Mouse (Mus musculus) limb, embryonic 12.5 days (tissue): ENCODE measurements around the gene Ttll7. TPM values are rescaled to one million over a fixed set of nuclear protein-coding genes. Genes with fewer than 3 reads are reported as not detected.

Experiments used
- ATAC-seq: fragments of 200-750 bp; cut with Nextera tagmentation; 2 replicates; pipeline ENCODE4 v1.8.0; 2017; ENCODE audit warnings: low read depth, moderate TSS enrichment; ENCODE audit not compliant: insufficient number of reproducible peaks, insufficient read depth, low FRiP score, low TSS enrichment
- H3K27ac ChIP-seq: fragments of 300-500 bp; sonication (generic); 2 replicates; pipeline ENCODE4 v1.5.1; 2016; ENCODE audit warnings: mild to moderate bottlenecking, moderate library complexity
- H3K27me3 ChIP-seq: fragments of 300-500 bp; sonication (generic); 2 replicates; pipeline ENCODE4 v1.6.1; 2016; ENCODE audit warnings: mild to moderate bottlenecking, moderate library complexity
- H3K36me3 ChIP-seq: fragments of 300-500 bp; sonication (generic); 2 replicates; pipeline ENCODE4 v1.6.1; 2016; ENCODE audit warnings: mild to moderate bottlenecking, moderate library complexity
- H3K4me1 ChIP-seq: fragments of 300-500 bp; sonication (generic); replicated peaks from 2 replicates; pipeline ENCODE4 v1.6.1; 2016
- H3K4me2 ChIP-seq: fragments of 300-500 bp; sonication (generic); 2 replicates; pipeline ENCODE4 v1.6.1; 2016; ENCODE audit warnings: mild to moderate bottlenecking, moderate library complexity
- H3K4me3 ChIP-seq: fragments of 300-500 bp; sonication (generic); replicated peaks from 2 replicates; pipeline ENCODE4 v1.5.1; 2016; ENCODE audit warnings: mild to moderate bottlenecking
- H3K9ac ChIP-seq: fragments of 300-500 bp; sonication (generic); replicated peaks from 2 replicates; pipeline ENCODE4 v1.6.1; 2016; ENCODE audit warnings: mild to moderate bottlenecking, moderate library complexity
- H3K9me3 ChIP-seq: fragments of 300-500 bp; sonication (generic); 2 replicates; pipeline ENCODE4 v1.6.1; 2016; ENCODE audit warnings: mild to moderate bottlenecking, moderate library complexity
- WGBS: fragments of 180-500 bp; shearing (Covaris S2); methylation state at CpG from one replicate; pipeline ENCODE4 v1.1.7; 2016; 5-methylcytosine and 5-hydroxymethylcytosine counted together
- polyA plus RNA-seq: library from polyadenylated mRNA; unstranded; fragments of >200 nt; fragmentation: Nextera tagmentation; extraction: Ambion mirVana; gene quantifications from 2 replicates; pipeline ENCODE4 v1.2.1, GENCODE M21; 2016

Gene Ttll7
- polyA plus RNA-seq, 1 experiment from 2014 or later = 2.3 TPM

GRCm38 (mm10) chr3:146994670-146995415, 142.7 kb downstream of the Ttll7 start:
- WGBS = 61% methylated on average over 15 of the region's 15 CpGs
- Histone ChIP-seq H3K4me1 (peaks cover 4% of the 10 kb centered on the region; the same call in 1 of the 2 replicates), H3K27me3 (no peaks in the 10 kb centered on the region), H3K36me3 (no peaks in the 10 kb centered on the region), H3K4me2 (peak overlapping the region; percentile 41), H3K9me3 (no peaks in the 10 kb centered on the region), H3K27ac (no peak overlapping the region), H3K4me3 (no peak overlapping the region), H3K9ac (no peak overlapping the region)
- no peak for ATAC-seq

DNA sequence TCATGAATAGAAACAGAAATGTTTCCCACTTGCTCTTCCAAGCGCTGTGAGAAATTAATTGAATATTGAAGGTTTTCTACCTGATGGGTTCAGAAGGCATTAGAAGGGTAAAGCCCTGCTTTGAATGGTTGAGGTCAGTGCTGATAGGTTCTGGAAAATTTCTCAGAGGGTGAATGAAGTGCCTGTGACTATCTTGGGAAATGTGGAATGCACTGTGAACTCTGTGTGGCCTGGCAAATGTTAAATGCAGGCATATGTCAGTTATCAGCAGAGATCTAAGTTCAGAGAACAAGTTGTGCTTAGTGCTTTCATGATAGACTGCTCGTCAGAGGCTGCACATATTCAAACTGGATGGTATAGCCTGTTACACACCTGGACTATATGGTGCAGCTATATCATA, 147.0 kb downstream of the Ttll7 start:
- no peak for ATAC-seq
- H3K9ac ChIP-seq = no peak overlapping the region
- H3K4me3 ChIP-seq = no peak overlapping the region
- no peaks in the 10 kb centered on the region for H3K36me3 ChIP-seq
- H3K9me3 ChIP-seq = no peaks in the 10 kb centered on the region
- WGBS = 63% methylated on average over 2 of the region's 2 CpGs
- H3K27me3 ChIP-seq = no peaks in the 10 kb centered on the region
- H3K4me1 ChIP-seq = peaks cover 4% of the 10 kb centered on the region; the same call in 1 of the 2 replicates
- H3K27ac ChIP-seq = no peak overlapping the region
- H3K4me2 ChIP-seq = no peak overlapping the region

DNA sequence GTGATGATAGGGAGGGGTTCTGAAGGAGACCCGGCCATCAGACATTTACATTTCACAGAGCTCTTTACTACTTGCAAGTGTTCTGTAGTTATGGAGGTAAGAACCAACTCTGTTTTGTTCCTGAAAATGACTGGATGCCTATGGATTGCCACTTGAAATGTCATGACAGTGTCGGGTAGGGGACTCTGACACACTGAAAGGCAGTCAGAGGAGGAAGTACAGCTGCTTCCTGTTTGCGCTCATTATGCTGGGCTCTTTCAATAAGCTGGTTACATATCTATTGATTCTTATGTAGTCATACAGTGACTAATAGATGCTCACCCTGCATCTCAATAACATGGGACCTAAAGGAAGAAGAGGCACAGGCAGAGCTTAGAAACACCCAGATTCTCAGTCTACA, 148.8 kb downstream of the Ttll7 start:
- no peak for ATAC-seq
- Histone ChIP-seq H3K36me3 (no peaks in the 10 kb centered on the region), H3K9me3 (no peaks in the 10 kb centered on the region), H3K9ac (no peak overlapping the region), H3K27ac (no peak overlapping the region), H3K4me3 (no peak overlapping the region), H3K4me2 (no peak overlapping the region), H3K27me3 (no peaks in the 10 kb centered on the region), H3K4me1 (peaks cover 4% of the 10 kb centered on the region; the same call in 1 of the 2 replicates)
- 86% methylated on average over 3 of the region's 3 CpGs for WGBS

DNA sequence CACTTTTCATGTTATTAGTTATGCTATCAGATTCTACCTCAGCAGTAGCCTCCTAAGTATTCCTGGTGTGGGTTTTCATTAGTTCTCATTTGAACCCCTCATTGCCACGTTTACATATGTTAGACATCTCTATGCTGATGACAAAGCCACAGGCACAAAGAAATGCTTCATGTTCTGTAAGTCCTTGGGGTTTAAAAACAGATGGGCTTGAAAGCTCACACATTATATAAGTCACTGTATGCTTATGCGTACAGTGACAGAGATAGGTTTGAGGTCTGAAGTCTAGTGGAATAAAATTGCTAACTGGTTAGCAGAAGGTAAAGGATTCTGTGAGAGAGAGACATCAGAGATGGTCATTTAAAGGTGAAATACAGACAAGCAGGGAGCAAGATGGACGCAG, 149.4 kb downstream of the Ttll7 start:
- Histone ChIP-seq H3K9ac (no peak overlapping the region), H3K9me3 (no peaks in the 10 kb centered on the region), H3K27me3 (no peaks in the 10 kb centered on the region), H3K36me3 (no peaks in the 10 kb centered on the region), H3K4me2 (no peak overlapping the region), H3K4me1 (peaks cover 4% of the 10 kb centered on the region; the same call in 1 of the 2 replicates), H3K4me3 (no peak overlapping the region), H3K27ac (no peak overlapping the region)
- 76% methylated on average over 3 of the region's 3 CpGs for WGBS
- no peak for ATAC-seq

DNA sequence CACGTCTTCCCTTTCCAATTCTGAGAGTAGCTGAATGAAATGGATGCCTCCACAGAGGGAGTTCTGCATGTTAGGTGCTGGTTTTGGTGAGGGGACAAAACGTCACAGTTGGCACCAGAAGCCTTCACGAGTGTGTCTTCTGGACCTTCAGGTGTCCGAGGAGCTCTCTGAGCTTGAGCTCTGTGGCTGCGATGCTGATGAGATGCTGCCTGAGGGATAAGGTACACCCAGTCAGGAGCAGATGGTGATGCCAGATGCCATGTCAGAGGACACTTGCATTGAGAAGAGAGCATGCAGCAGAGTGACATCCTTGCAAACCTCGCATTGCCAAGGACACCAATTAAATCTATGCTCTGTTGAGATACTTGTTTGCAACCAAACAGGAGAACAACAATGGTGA, 164.3 kb downstream of the Ttll7 start:
- H3K27me3 ChIP-seq = no peaks in the 10 kb centered on the region
- no peaks in the 10 kb centered on the region for H3K4me1 ChIP-seq
- no peaks in the 10 kb centered on the region for H3K9me3 ChIP-seq
- H3K27ac ChIP-seq = no peak overlapping the region
- no peak overlapping the region for H3K4me3 ChIP-seq
- WGBS = 91% methylated on average over 6 of the region's 6 CpGs
- no peak overlapping the region for H3K9ac ChIP-seq
- no peak overlapping the region for H3K4me2 ChIP-seq
- no peaks in the 10 kb centered on the region for H3K36me3 ChIP-seq
- no peak for ATAC-seq

DNA sequence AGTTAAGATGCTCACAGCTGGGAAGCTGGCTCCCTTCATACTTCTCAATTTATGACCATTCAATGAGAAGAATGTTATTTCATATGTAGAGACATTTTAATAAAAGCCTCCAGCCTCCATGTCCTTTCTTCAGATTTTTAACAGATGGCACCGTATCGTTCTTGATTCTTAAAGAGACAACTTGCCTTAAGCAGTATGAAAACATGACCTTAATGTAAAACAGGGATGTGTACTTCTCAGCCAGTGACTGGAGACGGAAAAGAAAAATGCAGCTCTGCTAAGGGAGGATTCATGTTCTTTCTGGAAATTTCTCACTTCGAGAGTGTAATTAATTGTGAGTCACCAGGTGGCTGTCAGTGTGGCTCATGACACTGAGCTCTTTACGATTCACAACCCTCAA, 167.3 kb downstream of the Ttll7 start:
- H3K36me3 ChIP-seq = no peaks in the 10 kb centered on the region
- no peak overlapping the region for H3K27ac ChIP-seq
- H3K9ac ChIP-seq = no peak overlapping the region
- 51% methylated on average over 5 of the region's 5 CpGs for WGBS
- no peaks in the 10 kb centered on the region for H3K4me1 ChIP-seq
- no peak overlapping the region for H3K4me3 ChIP-seq
- H3K27me3 ChIP-seq = no peaks in the 10 kb centered on the region
- H3K9me3 ChIP-seq = no peaks in the 10 kb centered on the region
- no peak for ATAC-seq
- H3K4me2 ChIP-seq = no peak overlapping the region

- no peak overlapping the region for H3K27ac ChIP-seq
- no peak overlapping the region for H3K4me2 ChIP-seq
- H3K9me3 ChIP-seq = no peaks in the 10 kb centered on the region
- H3K36me3 ChIP-seq = no peaks in the 10 kb centered on the region
- no peak for ATAC-seq
- no peak overlapping the region for H3K4me3 ChIP-seq
- no peaks in the 10 kb centered on the region for H3K4me1 ChIP-seq
- no peak overlapping the region for H3K9ac ChIP-seq
- no peaks in the 10 kb centered on the region for H3K27me3 ChIP-seq
- 92% methylated on average over 5 of the region's 5 CpGs for WGBS
Measured at GRCm38 (mm10) chr3:147026248-147026647, 174.1 kb downstream of the Ttll7 start.

DNA sequence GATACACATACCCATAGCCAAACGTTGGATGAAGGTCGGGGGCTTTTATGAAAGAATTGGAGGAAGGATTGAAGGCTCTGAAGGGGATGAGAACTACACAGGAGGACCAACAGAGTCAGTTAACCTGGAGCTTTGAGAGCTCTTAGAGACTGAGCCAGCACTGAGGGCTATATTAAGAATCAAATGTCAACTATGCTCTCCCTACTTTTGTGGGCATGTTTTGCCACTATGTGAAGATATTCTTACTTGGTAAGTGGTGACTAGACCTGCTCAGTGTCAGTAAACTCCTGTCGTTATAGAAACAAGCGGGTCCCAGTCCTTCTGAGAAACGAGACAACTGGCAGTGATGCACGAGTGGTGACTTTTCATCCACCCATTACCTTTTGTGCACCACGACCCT, 176.2 kb downstream of the Ttll7 start:
- H3K4me3 ChIP-seq = no peak overlapping the region
- no peak overlapping the region for H3K4me2 ChIP-seq
- H3K9ac ChIP-seq = no peak overlapping the region
- WGBS = 95% methylated on average over 7 of the region's 7 CpGs
- no peaks in the 10 kb centered on the region for H3K27me3 ChIP-seq
- no peaks in the 10 kb centered on the region for H3K4me1 ChIP-seq
- H3K36me3 ChIP-seq = no peaks in the 10 kb centered on the region
- no peak overlapping the region for H3K27ac ChIP-seq
- no peaks in the 10 kb centered on the region for H3K9me3 ChIP-seq
- no peak for ATAC-seq

DNA sequence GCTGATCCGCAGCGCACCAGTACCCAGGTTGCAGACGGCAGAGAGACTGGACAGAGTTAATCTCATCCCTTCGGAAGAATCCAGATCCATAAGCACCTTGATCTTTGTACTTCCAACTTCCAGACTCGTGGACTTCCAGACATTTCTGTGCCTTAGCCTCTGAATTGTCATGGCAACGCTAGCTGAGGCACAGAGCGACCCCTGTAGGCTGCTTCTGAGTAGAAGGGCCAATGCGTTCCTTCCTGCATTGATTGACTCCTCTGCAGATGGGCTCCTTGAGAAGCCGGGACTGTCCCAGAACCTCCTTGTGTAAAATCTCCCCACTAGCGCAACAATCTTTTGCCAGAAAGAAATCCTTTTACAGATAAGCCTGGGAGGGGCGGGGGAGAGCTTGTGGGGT, 177.6 kb downstream of the Ttll7 start:
- H3K4me2 ChIP-seq = no peak overlapping the region
- no peak overlapping the region for H3K9ac ChIP-seq
- WGBS = 84% methylated on average over 11 of the region's 11 CpGs

GRCm38 (mm10) chr3:147030266-147030880, 178.2 kb downstream of the Ttll7 start:
- Histone ChIP-seq H3K9ac (no peak overlapping the region), H3K4me1 (no peaks in the 10 kb centered on the region), H3K27ac (no peak overlapping the region), H3K4me3 (no peak overlapping the region), H3K36me3 (no peaks in the 10 kb centered on the region), H3K9me3 (no peaks in the 10 kb centered on the region), H3K4me2 (no peak overlapping the region), H3K27me3 (no peaks in the 10 kb centered on the region)
- 57% methylated on average over 11 of the region's 11 CpGs for WGBS
- ATAC-seq = no peak

More for the DNA sequence above, 177.6 kb downstream of the Ttll7 start:
- no peaks in the 10 kb centered on the region for H3K36me3 ChIP-seq
- H3K4me1 ChIP-seq = no peaks in the 10 kb centered on the region
- no peak overlapping the region for H3K27ac ChIP-seq
- no peak overlapping the region for H3K4me3 ChIP-seq
- H3K27me3 ChIP-seq = no peaks in the 10 kb centered on the region
- H3K9me3 ChIP-seq = no peaks in the 10 kb centered on the region
- no peak for ATAC-seq
